Mouse (Mus musculus) 3T3-L1 (cell line): ENCODE data around the gene Lhfpl5.
"Not testable (repeated sequence)": the region's sequence is repeated elsewhere in the genome, so short reads cannot be mapped to it uniquely, and the experiment has no call there.

Source experiments
- DNase-seq: peaks from one replicate; pipeline ENCODE4 v3.0.0-alpha.2; 2015; ENCODE audit warnings: low read depth, low spot score

Gene Lhfpl5

GRCm38 (mm10) chr17:28575244-28576125 is at the start of gene Lhfpl5:
Gene Lhfpl5, plus strand, starts transcription at chr17:28575641.
- no peak for DNase-seq

GRCm38 (mm10) chr17:28527184-28528042 is 48.0 kb upstream of the Lhfpl5 start:
- DNase-seq: no peak

- peak; percentile 89 for DNase-seq
Measured at GRCm38 (mm10) chr17:28528043-28528351, 47.4 kb upstream of the Lhfpl5 start.

- no peak for DNase-seq
Measured at GRCm38 (mm10) chr17:28529116-28529515, 46.3 kb upstream of the Lhfpl5 start.

- DNase-seq: no peak
Measured at GRCm38 (mm10) chr17:28530506-28530905, 44.9 kb upstream of the Lhfpl5 start, which contains the start of gene Armc12. Gene Armc12, plus strand, starts transcription at chr17:28530806.

- no peak for DNase-seq
Measured at GRCm38 (mm10) chr17:28531946-28532345, 43.5 kb upstream of the Lhfpl5 start.

- no peak for DNase-seq
Measured at GRCm38 (mm10) chr17:28532557-28532956, 42.9 kb upstream of the Lhfpl5 start.

- no peak for DNase-seq
Measured at GRCm38 (mm10) chr17:28533327-28533726, 42.1 kb upstream of the Lhfpl5 start.

- DNase-seq: no peak
Measured at GRCm38 (mm10) chr17:28537881-28538280, 37.6 kb upstream of the Lhfpl5 start.

GRCm38 (mm10) chr17:28546925-28547324 is 28.5 kb upstream of the Lhfpl5 start:
- DNase-seq: no peak

GRCm38 (mm10) chr17:28548550-28548949 is 26.9 kb upstream of the Lhfpl5 start:
- DNase-seq: no peak

GRCm38 (mm10) chr17:28549111-28549510 is 26.3 kb upstream of the Lhfpl5 start, which contains the start of gene Clpsl2:
Gene Clpsl2, plus strand, starts transcription at chr17:28549411.
- no peak for DNase-seq

GRCm38 (mm10) chr17:28553040-28553793 is 22.2 kb upstream of the Lhfpl5 start:
- DNase-seq: peak; percentile 87

GRCm38 (mm10) chr17:28554021-28554420 is 21.4 kb upstream of the Lhfpl5 start:
- not testable (repeated sequence) for DNase-seq

- peak; percentile 35 for DNase-seq
Measured at GRCm38 (mm10) chr17:28556635-28557396, 18.6 kb upstream of the Lhfpl5 start.

- DNase-seq: no peak
Measured at GRCm38 (mm10) chr17:28557772-28558171, 17.7 kb upstream of the Lhfpl5 start.

- no peak for DNase-seq
Measured at GRCm38 (mm10) chr17:28560598-28560997, 14.8 kb upstream of the Lhfpl5 start, which contains the start of gene Clps. Gene Clps, minus strand, starts transcription at chr17:28560766.

- DNase-seq: no peak
Measured at GRCm38 (mm10) chr17:28561613-28562012, 13.8 kb upstream of the Lhfpl5 start.

GRCm38 (mm10) chr17:28565181-28565580 is 10.3 kb upstream of the Lhfpl5 start:
- DNase-seq: no peak

GRCm38 (mm10) chr17:28567541-28567940 is 7.9 kb upstream of the Lhfpl5 start:
- DNase-seq: no peak

GRCm38 (mm10) chr17:28571868-28572267 is 3.6 kb upstream of the Lhfpl5 start:
- DNase-seq: peak; percentile 58
